Mouse (Mus musculus) C2C12 (cell line): ENCODE measurements around the gene Aqp1.

Source experiments
- MAX ChIP-seq: IDR thresholded peaks from one replicate; pipeline ENCODE4 v1.6.1; 2011; ENCODE audit warnings: mild to moderate bottlenecking, control low read depth
- USF1 ChIP-seq: IDR thresholded peaks from one replicate; pipeline ENCODE4 v1.6.1; 2011; ENCODE audit warnings: low read depth, mild to moderate bottlenecking, control low read depth, moderate library complexity

DNA sequence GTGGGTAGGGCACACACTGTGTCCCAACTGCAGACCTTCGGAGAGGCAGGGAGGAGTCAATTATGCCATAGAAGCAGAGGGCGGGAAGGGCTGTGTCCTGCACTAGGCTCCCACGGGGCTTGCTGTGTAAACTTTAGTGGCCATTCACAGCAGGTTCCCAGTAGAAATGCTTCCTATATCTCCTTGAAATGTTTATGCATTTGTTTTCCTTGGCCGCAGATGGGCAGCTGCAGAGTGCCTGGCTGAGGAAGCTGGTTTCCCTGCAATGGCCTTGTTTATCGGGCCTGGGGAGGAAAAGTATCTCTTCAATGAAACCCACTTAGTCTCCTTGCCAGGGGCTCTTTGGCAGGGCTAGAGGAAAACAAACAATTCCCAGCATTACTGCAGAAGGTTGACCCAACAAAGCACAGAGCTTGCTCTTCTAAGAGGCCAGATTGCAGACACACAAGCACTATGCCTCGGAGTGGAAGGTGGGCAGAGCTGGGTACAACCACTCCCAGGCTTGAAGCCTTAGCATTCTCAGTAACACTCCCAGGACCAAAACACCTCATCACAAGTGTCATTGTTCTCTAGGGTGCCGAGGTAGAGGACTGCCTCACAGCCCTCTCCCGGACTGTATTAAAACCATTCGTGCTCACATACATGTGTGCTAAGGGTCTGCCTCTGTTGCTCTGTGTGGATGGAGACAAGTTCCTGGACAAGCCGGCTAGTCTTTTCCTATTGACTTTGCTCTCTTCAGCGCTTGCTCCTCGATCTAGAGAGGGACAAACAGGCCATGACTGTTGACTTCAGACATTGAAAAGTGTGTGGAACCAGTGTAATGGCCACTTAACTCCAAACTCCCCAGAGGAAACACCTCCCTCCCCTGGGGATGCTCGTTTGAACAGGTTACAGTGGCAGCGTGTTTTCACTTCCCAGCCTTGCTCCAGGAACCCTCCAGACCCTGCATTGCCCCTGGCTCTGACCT lies 16.4 kb upstream of the Aqp1 start:
- TF ChIP-seq USF1 = no peak
- TF ChIP-seq MAX = no peak
